Mouse (Mus musculus): ENCODE measurements around the gene Tmem199.
A peak's percentile ranks its signal among the peaks of the same experiment; 100 is the strongest.
"Not testable (repeated sequence)": the region's sequence is repeated elsewhere in the genome, so short reads cannot be mapped to it uniquely, and the experiment has no call there.

Gene Tmem199

GRCm38 (mm10) chr11:78512025-78512957 is at the start of gene Tmem199, which contains the start of gene Poldip2:
Tmem199 (minus strand) TSS chr11:78512172.
Poldip2 (plus strand) TSS chr11:78512193.
- peak; percentile 96 for DNase-seq (ENCODE audit: low read depth)

GRCm38 (mm10) chr11:78560447-78560846 is 48.5 kb upstream of the Tmem199 start:
- peak; percentile 81 for DNase-seq (ENCODE audit: low read depth)

GRCm38 (mm10) chr11:78557241-78557640 is 45.3 kb upstream of the Tmem199 start:
- no peak for DNase-seq (ENCODE audit: low read depth)

GRCm38 (mm10) chr11:78556070-78556469 is 44.1 kb upstream of the Tmem199 start:
- DNase-seq (ENCODE audit: low read depth), result no peak

- DNase-seq (ENCODE audit: low read depth), result no peak
Measured at GRCm38 (mm10) chr11:78555623-78556022, 43.7 kb upstream of the Tmem199 start.

- no peak for DNase-seq (ENCODE audit: low read depth)
Measured at GRCm38 (mm10) chr11:78551059-78551398, 39.1 kb upstream of the Tmem199 start.

- DNase-seq (ENCODE audit: low read depth), result peak; percentile 97
Measured at GRCm38 (mm10) chr11:78550168-78551058, 38.4 kb upstream of the Tmem199 start, which contains the start of gene Tmem97. Tmem97 (minus strand) TSS chr11:78550777.

- peak; percentile 51 for DNase-seq (ENCODE audit: low read depth)
Measured at GRCm38 (mm10) chr11:78549491-78549987, 37.6 kb upstream of the Tmem199 start.

GRCm38 (mm10) chr11:78547718-78548460 is 35.9 kb upstream of the Tmem199 start:
- DNase-seq (ENCODE audit: low read depth), result no peak

- DNase-seq (ENCODE audit: low read depth), result no peak
Measured at GRCm38 (mm10) chr11:78545181-78545580, 33.2 kb upstream of the Tmem199 start.

GRCm38 (mm10) chr11:78544449-78545111 is 32.6 kb upstream of the Tmem199 start:
- DNase-seq (ENCODE audit: low read depth), result no peak

GRCm38 (mm10) chr11:78540358-78540757 is 28.4 kb upstream of the Tmem199 start:
- DNase-seq (ENCODE audit: low read depth), result no peak

- DNase-seq (ENCODE audit: low read depth), result no peak
Measured at GRCm38 (mm10) chr11:78536690-78537084, 24.7 kb upstream of the Tmem199 start.

GRCm38 (mm10) chr11:78536080-78536689 is 24.2 kb upstream of the Tmem199 start, which contains the start of the genes Tnfaip1 and Ift20:
Tnfaip1 (minus strand) TSS chr11:78536332.
Ift20 (plus strand) TSS chr11:78536361.
- DNase-seq (ENCODE audit: low read depth), result peak; percentile 99

- DNase-seq (ENCODE audit: low read depth), result peak; percentile 79
Measured at GRCm38 (mm10) chr11:78535376-78536079, 23.6 kb upstream of the Tmem199 start.

GRCm38 (mm10) chr11:78534516-78534915 is 22.5 kb upstream of the Tmem199 start:
- DNase-seq (ENCODE audit: low read depth), result no peak

GRCm38 (mm10) chr11:78531515-78531914 is 19.5 kb upstream of the Tmem199 start:
- not testable (repeated sequence) for DNase-seq (ENCODE audit: low read depth)

- DNase-seq (ENCODE audit: low read depth), result no peak
Measured at GRCm38 (mm10) chr11:78531046-78531445, 19.1 kb upstream of the Tmem199 start.

GRCm38 (mm10) chr11:78530001-78530400 is 18.0 kb upstream of the Tmem199 start:
- DNase-seq (ENCODE audit: low read depth), result no peak

GRCm38 (mm10) chr11:78528714-78529113 is 16.7 kb upstream of the Tmem199 start:
- no peak for DNase-seq (ENCODE audit: low read depth)

All from induced T-regulatory cell, adult 2 months (primary cell).